Mouse (Mus musculus) heart, embryonic 14.5 days (tissue): ENCODE measurements around the gene Cyp39a1. TPM values are rescaled to one million over a fixed set of nuclear protein-coding genes. Genes with fewer than 3 reads are reported as not detected.

Source experiments
- polyA plus RNA-seq: library from polyadenylated mRNA; unstranded; fragments of >200 nt; fragmentation: Nextera tagmentation; extraction: Ambion mirVana; gene quantifications from 2 replicates; pipeline ENCODE4 v1.2.1, GENCODE M21; 2014

The Cyp39a1 gene
- polyA plus RNA-seq, 1 experiment from 2014 or later, result 51.5 TPM

Other genes with a start within 250 kb of the Cyp39a1 start
- gene Mep1a, start 164.6 kb upstream of the Cyp39a1 start, polyA plus RNA-seq, result not detected in 2 replicates
- gene Ankrd66, start 123.8 kb upstream of the Cyp39a1 start, polyA plus RNA-seq, result 0.26 TPM in 1 of 2 replicates, not detected in the other
- gene Pla2g7, start 99.3 kb upstream of the Cyp39a1 start, polyA plus RNA-seq, result 19.2 and 20.5 TPM in 2 replicates
- gene Tdrd6, start 37.1 kb upstream of the Cyp39a1 start, polyA plus RNA-seq, result 0.04 TPM in 1 of 2 replicates, not detected in the other
- gene Slc25a27, start 211 bp upstream of the Cyp39a1 start, polyA plus RNA-seq, result 14.2 and 15.7 TPM in 2 replicates
- gene Rcan2, start 133.9 kb downstream of the Cyp39a1 start, polyA plus RNA-seq, result 53.3 and 57.7 TPM in 2 replicates